Mouse (Mus musculus) CD4-positive, CD25-positive, alpha-beta regulatory T cell, adult 2 months (primary cell): ENCODE measurements around the gene Tlr11.
A peak's percentile ranks its signal among the peaks of the same experiment; 100 is the strongest.

Experiments
- DNase-seq: peaks from one replicate; pipeline ENCODE4 v3.0.0-alpha.2; 2012; ENCODE audit warnings: low read depth, low spot score

The Tlr11 gene

GRCm38 (mm10) chr14:50357593-50357992 is at the start of gene Tlr11:
TSS of gene Tlr11 (plus strand) at chr14:50357914.
- DNase-seq, result no peak

- no peak for DNase-seq
Observed at GRCm38 (mm10) chr14:50326661-50327060, 31.1 kb upstream of the Tlr11 start, which contains the start of gene Olfr734. TSS of gene Olfr734 (minus strand) at chr14:50326761.

GRCm38 (mm10) chr14:50348796-50349195 is 8.9 kb upstream of the Tlr11 start, which contains the start of gene Olfr735:
TSS of gene Olfr735 (minus strand) at chr14:50348872.
- no peak for DNase-seq

DNA sequence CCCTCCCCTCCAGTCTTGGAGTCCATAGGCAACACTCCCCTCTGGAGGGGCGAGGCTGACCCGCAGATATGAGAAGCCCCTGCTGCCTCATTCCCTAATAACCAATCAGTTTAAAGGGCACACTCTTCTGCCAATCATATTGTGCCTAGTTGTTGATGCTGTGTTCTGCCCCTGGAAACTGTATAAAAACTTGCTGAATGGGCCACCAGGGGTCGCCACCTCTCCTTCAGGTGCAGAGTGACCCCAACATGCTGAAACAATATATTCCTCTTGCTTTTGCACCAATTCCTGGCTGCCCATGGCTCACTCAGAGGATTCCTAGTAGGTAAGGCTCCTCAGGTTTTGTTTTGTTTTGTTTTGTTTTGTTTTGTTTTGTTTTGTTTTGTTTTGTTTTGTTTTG is 5.3 kb upstream of the Tlr11 start:
- DNase-seq, result peak; percentile 10

DNA sequence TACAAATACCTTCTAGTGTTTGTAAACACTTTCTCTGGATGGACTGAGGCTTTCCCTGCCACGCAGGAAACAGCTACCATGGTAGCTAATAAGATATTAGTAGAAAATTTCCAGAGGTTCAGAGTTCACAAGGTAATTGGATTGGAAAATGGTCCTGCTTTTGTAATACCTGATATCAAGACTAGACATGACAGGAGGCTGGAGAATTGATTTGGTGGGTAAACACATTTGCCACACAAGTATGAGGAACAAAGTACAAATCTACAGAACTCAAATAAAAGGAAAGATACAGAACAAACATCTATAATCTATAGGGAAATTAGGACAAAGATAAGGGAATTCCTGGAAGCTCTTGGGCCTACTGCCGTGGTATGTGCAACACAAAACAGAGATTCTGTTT is 989 bp upstream of the Tlr11 start:
- no peak for DNase-seq

DNA sequence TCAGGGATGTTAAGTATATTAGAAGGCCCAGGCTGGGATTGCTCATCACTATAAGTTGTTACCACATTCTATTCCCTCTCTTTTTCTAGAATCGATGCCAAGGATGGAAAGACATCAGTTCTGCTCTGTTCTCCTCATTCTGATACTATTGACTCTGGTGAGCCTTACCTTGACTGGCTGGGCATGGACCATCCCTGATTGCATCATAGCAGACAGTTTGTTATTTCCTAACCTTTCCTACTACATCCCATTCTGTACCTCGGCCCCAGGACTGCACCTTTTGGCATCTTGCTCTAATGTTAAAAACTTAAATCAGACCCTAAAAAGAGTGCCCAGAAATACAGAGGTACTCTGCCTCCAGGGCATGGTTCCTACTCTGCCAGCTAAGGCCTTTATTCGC is 2.8 kb downstream of the Tlr11 start:
- no peak for DNase-seq

GRCm38 (mm10) chr14:50363561-50363960 is 5.8 kb downstream of the Tlr11 start:
- DNase-seq, result no peak

- no peak for DNase-seq
Observed at GRCm38 (mm10) chr14:50380863-50381262, 23.1 kb downstream of the Tlr11 start, which contains the start of gene Olfr736. TSS of gene Olfr736 (plus strand) at chr14:50381163.

DNA sequence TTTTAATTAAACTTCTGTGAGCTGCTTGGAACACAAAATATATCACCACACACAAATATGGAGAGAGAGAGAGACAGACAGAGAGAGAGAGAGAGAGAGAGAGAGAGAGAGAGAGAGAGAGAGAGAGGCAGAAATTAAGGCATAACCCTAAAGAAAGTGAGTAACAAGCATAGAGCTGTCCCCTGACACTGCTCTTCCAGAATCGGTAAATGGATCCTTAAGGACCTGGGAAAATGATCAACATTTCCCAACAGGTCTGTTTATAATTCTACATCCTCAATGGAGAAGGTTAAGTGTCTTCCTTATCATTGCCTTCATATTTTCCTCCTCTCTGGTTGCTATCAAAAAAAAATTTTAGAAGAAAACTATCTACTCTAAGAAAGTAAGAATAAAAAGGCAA is 49.6 kb downstream of the Tlr11 start, which contains the start of gene Olfr738:
TSS of gene Olfr738 (plus strand) at position 301 of the 400 bp plus-strand sequence.
- DNase-seq, result no peak
